Mouse (Mus musculus) A20 (cell line): ENCODE data around the gene Rad51b.
A peak's percentile ranks its signal among the peaks of the same experiment; 100 is the strongest.

ENCODE experiments used
- DNase-seq: peaks from one replicate; pipeline ENCODE4 v3.0.0-alpha.2; 2011; ENCODE audit warnings: low read depth, low spot score

The Rad51b gene

DNA sequence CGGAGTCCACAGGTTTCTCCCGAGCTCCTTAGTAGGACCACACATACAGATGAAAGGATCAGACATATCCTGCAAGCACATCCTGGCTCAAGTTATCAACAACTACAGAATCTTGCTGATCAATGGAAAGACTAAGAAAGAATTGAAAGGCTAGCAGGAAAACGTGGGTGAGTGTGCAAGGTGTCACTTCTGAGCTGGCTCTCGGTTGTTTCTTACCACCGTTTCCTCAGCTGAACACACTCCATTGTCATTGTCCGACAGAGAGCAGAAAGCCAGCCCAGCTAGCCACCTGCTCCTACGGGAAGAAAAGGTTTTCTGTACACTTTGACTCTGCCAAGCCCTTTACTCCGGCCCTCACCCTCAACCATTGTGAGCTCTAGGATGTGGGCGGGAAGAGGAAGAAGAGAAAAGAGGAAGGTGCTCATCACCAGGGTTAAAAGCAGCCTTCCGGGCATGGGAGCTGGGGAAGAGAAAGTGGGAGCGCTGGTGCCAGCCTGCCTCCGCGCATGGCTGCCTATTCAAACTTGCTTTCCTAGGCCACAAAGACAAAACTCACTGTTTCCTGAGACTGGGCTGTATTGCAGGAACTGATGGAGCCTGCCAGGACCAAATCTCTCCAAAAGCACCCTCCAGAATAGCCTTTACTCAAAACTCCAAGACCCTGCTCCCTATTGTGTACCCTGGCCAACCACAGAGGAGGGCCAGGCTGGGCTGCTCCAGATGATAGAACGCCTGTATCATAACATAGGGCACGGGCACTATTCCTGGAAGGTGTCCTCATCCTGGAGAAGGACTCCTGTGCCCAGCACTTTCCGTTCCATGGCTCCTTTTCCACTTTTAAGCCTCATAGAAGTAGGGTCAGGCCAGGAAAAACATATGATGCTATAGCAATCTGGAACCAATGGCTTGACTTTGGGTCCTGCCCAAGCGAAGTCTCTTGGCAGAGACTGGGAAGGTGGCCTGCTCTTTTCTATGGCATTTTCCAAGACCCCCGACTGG lies 500.0 kb downstream of the Rad51b start:
- DNase-seq, result no peak

DNA sequence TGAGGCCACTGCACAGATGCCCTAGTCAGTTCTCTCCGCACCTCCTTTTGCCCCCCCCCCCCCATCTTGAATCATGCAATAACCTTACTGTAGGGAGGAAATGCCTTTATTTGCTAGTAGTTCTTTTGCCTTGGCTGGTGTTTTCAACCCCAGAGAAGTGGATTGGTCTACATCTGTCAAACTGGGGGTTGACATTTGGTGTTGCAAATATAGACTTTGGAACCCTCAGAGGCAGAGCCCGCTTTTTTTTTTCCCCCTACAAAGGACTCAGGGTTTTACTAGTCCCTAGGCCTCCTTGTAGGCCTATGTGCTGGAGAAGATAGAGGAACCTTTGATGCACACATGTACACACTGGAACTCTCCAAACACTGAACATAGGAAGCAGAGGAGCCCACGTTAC lies 501.4 kb downstream of the Rad51b start:
- no peak for DNase-seq

DNA sequence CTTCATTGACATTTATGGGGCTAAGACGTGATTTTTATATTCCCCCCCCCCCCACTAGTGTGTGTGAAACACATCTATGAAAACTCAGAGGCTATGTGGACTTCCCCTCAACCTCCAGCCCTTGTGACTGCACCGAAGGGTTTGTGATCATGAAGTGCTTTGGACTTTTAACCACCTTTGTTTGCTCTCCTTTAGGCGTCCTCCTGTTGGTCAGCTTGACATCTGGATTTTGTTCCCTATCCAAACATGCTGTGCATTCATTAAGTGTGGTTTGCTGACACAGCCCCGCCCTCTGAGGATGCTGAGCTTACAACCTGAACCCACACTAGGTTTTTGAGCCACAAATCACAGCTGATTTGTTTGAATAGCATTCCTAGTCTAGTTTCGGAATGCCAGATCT lies 502.3 kb downstream of the Rad51b start:
- no peak for DNase-seq

DNA sequence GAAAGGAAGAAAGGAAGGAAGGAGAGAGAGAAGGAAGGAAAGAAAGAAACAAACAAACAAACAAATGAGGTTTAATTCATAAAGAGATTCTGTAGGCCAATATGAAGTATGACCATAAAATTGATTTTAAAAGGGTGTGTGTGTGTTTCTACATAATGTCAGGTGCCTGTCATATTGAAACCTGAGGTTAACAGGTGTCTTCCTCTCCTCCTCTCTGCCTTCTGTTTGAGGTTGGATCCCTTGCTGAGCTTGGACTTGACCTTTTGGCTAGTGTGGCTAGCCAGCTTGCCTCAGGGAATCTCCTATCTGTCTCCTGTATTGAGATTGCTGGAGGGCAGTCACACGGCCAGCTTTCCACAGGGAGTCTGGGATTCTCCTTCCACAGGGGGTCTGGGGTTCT lies 506.6 kb downstream of the Rad51b start:
- peak; percentile 10 for DNase-seq

DNA sequence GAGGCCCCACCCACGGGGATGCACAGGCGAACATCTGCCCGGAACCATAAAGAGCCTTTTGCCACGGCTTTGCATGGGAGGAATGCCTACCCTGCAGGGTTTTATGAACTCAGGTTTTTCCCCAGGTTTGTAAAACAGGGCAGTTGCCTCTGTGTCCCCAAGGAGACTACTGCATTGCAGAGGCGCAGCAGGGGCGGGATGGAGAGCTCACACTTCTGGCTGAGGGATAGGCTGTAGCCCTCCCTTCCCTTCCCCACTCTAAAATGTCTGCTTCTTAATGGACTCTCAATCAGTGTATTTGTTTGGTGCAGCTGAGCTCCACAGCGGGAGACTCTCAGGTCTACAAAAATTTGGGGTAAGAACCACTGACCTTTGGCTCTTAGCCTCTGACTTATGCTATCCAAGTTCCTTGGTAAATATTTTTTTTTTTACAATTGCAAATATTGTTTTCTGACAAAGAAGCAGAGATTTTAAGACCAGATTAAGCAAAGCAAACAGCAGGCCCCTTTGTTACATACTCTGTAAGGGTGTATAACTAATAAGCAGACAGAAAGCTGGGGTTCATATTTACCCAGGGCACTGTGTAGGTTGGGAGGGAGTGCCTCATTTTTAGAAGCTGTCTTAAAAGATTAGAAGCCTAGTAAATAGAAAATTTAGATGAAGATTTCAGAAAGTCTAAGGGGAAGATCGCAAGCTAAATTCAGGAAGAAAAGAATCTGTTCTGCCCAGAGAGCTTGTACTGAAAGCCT lies 507.9 kb downstream of the Rad51b start:
- no peak for DNase-seq

DNA sequence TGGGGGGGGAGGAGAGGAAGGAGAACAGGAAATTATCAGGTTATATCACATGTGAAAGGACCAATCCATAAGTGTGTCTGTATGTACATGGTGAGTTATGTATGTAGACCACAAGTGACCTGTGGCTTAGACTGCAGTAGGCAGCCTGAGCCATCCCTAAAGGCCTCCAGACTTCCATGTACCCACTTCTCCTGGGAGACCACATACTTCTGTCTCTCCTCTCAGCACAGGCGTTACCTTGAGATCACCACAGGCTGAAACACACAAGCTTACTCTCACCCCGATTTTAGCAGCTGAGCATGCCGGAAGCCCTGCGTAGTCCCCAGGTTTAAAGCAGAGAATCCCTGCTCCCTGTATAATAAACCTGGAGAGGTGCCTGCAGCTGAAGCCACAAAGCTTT lies 509.9 kb downstream of the Rad51b start:
- DNase-seq, result no peak

DNA sequence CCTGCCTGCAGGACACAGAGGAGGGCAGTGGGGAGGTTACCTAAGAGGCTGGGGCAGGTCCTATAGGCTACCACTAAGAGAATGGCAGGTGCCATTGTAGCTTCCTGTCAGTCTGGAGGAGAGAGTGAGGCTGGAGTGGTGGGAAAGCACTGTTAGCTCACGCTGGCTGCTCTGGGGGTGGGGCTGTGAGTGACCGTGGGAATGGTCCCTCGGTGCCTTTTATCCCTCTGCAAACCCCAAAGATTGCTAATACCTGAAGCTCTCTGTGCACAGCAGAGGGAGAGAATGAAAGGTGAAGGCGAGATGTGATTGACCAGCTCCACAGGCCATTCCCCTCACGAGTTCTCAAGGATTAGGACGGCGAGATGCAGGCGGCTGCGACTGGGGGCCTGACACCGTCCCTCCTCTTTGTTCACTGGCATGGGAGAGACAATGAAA lies 510.3 kb downstream of the Rad51b start:
- DNase-seq, result no peak

DNA sequence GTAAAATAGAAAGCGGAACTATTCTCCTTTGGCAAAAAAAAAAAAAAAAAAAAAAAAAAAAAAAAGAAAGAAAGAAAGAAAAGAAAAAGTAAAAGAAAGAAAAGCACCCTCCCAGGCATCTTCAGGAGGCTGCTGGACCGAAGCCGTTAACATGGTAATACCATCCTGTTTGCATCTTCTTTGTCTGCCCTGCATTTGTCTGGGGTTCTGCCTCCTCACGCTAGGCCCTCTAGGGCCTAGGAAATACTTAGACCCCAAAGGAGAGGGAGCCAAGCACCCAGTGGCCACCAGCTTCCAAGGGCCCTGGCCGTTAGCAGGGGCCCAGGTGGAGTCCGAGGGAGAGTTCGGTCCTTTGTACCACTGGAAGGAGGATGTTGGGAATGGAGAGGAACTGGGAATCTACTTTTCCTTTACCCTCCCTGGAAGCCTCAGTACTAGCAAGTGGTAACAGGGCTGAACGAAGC lies 510.9 kb downstream of the Rad51b start:
- no peak for DNase-seq

DNA sequence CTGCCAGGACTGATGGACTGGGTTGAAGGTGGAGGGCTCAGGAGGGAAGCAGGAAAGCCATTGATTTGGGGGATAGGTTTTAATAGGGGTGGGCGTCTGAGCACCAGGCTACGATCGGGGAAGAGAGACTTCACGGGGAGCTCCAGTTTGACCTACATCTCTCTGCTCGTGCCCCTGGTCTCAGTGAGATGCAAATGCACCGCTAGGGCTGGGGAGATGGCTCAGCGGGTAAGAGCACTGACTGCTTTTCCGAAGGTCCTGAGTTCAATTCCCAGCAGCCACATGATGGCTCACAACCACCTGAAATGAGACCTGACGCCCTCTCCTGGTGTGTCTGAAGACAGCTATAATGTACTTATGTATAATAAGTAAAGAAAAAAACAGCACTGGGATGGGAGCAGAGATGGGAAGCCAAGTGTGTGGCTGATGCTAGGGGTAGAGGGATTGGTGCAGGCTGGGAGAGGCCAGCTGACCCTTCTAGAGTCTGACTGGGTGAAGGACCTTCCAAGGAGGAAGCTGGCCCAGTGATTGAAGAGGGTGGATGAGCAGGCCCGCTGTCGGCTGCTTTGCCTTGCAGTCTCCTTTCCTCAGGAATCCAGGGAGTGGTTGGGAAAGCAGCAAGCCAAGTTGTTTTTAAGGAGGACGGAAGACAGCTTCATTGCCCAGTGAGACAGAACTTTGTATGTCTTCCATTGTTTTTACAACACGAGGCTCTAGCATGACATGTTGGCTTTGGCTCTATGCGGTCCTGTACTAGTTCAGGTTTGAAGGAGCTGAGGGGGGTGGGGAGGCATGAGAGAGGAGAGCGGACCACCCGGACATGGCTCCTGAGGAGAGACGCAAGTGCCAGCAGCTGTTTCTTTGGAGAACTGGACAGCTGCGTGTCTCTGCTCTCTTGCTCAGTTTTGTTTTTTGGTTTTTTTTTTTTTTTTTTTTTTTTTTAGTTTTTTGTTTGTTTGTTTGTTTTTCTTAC lies 511.6 kb downstream of the Rad51b start:
- no peak for DNase-seq

DNA sequence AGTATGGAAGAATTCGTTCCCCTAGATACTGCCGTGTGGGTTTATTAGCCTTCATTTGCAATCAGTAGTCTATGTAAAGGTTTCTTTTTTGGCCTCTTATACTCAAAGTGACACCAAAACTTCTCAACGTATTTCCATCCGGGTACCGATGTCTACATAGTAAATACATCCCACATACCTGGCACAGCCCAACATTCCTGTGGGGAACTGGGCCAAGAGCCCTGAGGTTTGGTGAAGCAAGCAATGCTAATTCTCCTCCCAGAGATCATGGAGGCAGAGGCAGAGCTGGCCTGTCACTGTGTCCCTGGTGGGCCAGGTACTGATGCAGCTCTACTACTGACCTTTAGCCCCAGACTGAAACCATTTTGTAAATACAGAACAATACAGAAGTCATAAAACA lies 512.4 kb downstream of the Rad51b start:
- DNase-seq, result no peak

DNA sequence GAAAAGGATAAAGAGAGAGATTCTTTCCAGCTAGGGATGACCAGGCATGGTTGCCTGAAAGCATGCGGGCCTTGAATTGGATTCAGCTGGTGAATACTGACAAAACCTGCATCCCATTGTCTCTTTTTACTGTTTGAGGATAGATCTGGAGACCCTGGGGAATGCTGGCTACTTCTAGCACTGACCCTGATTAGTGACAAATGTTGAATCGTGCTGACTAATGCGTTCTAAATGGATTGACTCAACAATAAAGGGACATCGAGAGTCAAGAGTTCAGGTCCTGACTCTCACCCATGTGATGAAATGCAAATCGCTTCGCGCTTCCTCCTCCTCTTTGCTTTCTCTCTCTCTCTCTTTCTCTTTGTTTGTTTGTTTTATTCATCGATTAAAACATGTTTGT lies 515.3 kb downstream of the Rad51b start:
- no peak for DNase-seq

DNA sequence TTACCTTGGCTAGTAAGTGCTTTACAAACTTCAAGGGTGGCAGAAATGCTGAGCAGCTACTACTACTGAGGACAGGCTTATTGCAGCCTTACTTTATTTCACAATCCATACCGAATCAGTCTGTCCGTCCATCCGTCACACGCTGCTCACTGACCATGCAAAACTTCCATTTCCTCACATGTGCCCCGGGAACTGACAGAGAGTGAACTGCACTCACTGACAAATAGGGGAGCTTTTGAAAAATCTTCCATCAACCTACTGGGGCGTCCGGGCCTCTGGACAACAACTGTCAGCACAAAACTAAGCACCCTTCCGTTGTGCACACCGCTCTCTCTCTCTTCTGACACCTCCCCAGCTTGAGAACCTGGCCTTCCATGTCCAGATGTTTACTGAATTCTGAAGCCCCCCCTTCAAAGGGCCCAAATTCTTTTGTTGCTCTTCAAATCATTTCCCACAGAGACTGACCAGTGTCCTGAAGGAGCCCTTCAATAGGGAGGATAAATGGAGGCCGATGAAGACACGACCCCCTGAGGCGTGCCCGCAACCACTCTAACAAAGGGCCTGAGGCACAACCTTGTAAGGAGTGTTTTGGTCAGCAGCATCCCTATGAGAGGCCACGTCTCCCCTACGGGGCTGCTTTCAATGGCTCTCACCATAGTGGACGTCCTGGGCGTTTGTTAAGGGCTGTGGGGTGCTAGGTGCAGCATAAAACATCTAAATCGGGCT lies 515.9 kb downstream of the Rad51b start:
- DNase-seq, result no peak

DNA sequence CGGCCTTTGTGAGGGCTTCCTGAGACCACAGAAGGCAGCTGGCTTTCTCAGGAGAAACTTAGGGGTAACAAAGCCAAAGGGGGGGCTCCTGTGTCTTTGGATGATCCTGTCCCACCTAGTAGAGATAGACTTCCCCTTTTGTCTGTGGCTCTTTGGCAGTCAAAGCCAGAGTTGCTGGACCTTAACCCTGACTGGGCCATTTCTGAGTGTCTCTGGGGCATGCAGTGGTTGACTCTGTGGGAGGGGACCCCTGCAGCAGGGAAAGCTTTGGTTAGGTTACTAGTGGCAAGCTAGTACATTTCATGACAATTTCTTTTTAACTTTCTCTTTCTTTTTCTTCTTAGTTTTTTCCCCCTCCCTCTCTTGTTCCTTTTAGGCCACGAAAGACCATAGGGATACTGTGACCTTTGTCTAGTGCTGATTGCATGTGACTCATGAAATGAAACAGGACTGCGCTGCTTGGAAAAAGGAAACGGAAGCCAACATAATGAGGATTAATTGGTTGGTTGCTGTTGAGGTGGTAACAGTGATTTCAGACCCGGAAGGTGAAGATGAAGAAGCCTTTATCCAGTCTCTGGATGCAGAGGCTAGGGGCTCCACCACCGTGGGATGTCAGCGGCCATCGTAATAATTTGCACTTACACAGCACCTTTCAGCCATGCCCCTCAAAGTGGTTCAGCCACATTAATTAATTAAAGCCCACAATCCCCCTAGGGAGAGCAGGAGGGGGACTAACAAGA lies 516.7 kb downstream of the Rad51b start:
- DNase-seq, result peak; percentile 6

DNA sequence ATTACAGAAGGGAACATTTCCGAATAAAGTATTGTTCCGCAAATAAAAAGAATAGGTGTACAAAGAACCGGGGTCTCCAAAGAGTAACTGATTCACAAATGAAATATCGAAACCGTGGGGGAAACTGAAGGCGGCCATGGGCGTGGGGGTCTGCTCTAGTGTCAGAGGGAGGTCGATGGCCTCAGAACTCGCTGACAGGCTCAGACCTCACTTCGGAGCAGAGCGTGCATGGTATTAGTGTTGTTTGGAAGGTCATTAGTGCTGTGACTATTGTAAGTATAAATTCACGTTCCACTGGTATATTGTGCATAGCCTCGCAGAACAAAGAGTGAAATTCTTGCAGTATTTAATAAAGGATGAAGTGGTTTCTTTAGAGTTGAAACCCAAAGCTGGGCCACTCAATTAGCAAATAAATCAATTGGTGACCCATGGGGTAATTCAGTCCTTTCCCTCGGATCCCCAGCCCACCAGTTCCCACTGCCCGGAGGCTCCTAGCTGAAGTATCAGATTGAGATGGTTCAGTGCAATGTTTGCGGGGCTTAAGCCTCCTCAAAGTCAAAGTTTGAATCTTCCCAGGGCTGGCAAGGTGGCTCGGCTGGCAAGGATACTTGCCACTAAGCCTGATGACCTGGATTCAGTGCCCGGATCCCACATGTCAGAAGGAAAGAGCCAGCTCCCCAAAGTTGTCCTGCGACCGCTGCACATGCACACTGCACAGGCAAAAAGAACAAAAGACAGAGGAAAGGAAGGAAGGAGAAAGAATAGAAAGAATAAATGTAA lies 517.4 kb downstream of the Rad51b start:
- DNase-seq, result no peak

DNA sequence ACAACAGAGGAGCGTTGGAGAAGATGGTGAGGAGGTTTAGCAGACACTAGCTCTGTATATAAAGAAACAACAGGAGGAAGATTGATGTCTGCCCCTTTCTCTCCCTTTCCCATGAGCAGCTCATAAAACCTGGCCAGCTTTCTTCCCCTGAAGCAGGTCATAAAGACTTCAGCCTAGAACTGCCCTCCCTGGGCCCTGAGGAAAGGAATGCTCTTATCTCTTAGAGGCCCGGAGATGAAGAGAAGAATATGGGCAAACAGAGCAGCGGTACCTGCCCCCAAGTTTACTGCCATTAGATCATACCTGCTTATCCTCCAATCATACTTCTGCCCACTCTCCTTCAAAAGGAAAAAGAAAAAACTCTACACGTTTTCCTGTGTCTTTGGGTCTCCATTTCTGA lies 519.2 kb downstream of the Rad51b start:
- no peak for DNase-seq

DNA sequence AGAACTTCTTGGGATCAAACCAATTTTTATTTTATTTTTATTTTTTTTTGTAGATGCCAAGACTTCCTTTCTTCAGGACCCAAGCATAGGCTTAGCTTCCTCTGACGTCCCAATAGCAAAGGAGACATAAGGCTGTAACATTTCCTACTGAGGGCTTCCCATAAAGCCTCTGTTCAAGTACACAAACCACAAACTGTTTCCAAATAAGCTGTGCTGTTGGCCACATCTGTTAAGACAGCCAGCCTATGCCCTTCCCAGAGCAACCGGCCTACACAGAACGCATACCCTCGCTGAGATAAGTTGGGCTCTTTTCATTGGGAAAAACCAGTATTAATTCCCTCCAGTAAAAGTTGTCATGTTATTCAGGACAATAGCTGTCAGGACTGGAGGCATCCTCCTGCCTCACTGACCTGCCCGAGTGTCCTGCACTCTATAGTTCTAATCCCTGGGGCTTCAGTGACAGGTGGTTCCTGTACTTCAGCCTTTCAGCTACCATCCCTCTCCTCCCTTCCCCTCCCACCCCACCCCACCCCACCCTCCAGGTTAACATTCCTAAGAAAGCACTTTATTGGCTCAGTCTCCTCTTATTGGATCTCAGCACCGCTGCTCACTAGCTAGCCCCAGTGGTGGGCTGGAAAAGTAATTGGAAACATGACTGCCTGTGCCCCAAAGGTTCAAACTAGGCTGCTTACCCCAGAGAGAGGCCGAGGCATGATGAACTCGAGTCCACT lies 523.3 kb downstream of the Rad51b start:
- DNase-seq, result no peak

DNA sequence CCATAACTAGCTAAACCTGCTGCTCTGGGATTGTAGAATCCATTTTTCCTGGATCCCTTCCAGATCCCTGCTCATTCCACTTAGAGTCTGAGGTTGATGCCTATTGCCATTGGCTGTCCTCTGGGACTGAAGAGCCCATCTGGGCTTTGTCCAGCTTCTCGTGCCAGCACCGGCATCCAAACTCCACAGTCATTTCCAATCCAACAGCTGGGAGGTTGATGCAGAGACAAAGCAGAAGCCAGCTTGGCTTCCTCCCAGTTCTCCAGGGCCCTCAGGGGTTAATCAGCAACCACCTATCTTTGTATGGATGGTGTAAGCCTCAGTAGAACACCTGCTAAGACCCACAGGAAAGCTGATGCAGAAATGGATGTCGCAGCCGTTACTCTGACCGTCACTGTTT lies 524.8 kb downstream of the Rad51b start:
- no peak for DNase-seq

DNA sequence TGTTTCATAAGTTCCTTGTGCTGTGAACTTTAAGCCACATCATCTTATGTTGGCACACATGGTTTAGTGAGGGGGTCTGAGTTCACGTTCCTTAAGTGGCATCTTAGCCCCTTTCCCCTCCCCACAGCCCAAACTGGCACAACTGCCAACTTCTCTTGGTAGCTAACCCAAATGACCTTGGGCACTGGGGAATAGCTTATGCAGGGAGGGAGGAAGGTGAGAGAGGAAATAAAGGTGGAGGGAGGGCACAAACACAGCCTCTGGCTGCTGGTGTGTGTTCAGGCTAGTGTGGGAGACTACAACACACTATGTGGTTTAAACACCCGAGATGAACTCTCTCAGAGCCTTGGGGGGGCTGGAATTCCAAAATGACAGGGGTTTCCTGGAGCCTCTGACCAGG lies 525.3 kb downstream of the Rad51b start:
- no peak for DNase-seq

DNA sequence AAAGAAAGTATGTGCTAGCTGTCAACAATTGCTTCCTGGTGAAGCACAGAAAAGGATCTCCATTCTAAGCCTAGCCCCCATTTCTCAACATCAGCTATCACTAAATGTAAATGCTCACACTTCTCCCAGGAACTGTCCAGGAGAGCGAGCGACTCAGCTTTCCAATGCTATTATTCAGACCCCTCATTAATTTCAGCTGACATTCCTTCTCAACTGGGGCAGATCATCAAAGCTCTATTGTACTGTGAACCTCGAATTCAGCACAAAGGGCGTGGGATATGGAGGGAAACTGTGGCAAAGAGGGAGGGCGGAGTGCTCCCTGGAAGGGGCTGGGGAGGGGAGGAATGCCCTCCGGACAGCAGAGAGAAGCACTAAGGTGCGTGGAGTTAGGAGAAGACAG lies 528.8 kb downstream of the Rad51b start:
- DNase-seq, result no peak
